Mouse (Mus musculus) kidney, postnatal 0 days (tissue): ENCODE results near the gene Pskh1. TPM values are rescaled to one million over a fixed set of nuclear protein-coding genes. Genes with fewer than 3 reads are reported as not detected.
A peak's percentile ranks its signal among the peaks of the same experiment; 100 is the strongest.

Experiments used
- ATAC-seq: fragments of 200-750 bp; cut with Nextera tagmentation; replicated peaks from 2 replicates; pipeline ENCODE4 v1.8.0; 2017; ENCODE audit warnings: low read depth, moderate number of reproducible peaks, moderate TSS enrichment, moderate library complexity; ENCODE audit not compliant: low FRiP score
- DNase-seq: peaks from one replicate; pipeline ENCODE4 v3.0.0-alpha.2; 2016; ENCODE audit warnings: low spot score
- H3K27ac ChIP-seq: fragments of 300-500 bp; sonication (generic); 2 replicates; pipeline ENCODE4 v1.5.1; 2014; ENCODE audit warnings: mild to moderate bottlenecking
- H3K27me3 ChIP-seq: fragments of 300-500 bp; sonication (generic); 2 replicates; pipeline ENCODE4 v1.6.1; 2014; ENCODE audit warnings: low read length, mixed read lengths; ENCODE audit not compliant: insufficient read depth
- H3K36me3 ChIP-seq: fragments of 300-500 bp; sonication (generic); 2 replicates; pipeline ENCODE4 v1.6.1; 2014; ENCODE audit warnings: low read length, mixed read lengths; ENCODE audit not compliant: insufficient read depth
- H3K4me1 ChIP-seq: fragments of 300-500 bp; sonication (generic); replicated peaks from 2 replicates; pipeline ENCODE4 v1.6.1; 2014; ENCODE audit warnings: antibody characterized with exemption, low read length, mixed read lengths; ENCODE audit not compliant: insufficient read depth
- H3K4me2 ChIP-seq: fragments of 300-500 bp; sonication (generic); 2 replicates; pipeline ENCODE4 v1.6.1; 2014; ENCODE audit warnings: mild to moderate bottlenecking, low read length, moderate library complexity, mixed read lengths
- H3K4me3 ChIP-seq: fragments of 300-500 bp; sonication (generic); replicated peaks from 2 replicates; pipeline ENCODE4 v1.5.1; 2014; ENCODE audit warnings: low read depth, low read length
- H3K9ac ChIP-seq: fragments of 300-500 bp; sonication (generic); 2 replicates; pipeline ENCODE4 v1.6.1; 2014; ENCODE audit warnings: low read depth, low read length
- H3K9me3 ChIP-seq: fragments of 300-500 bp; sonication (generic); replicated peaks from 2 replicates; pipeline ENCODE4 v1.6.1; 2016; ENCODE audit warnings: low read length, inconsistent platforms, mixed read lengths
- CTCF ChIP-seq: IDR thresholded peaks from 2 replicates; pipeline ENCODE4 v1.5.1; 2016; ENCODE audit warnings: antibody characterized with exemption, low read depth, mild to moderate bottlenecking, moderate library complexity
- WGBS: fragments of 180-500 bp; shearing (Covaris S2); extraction: QIAGEN DNeasy Blood & Tissue Kit; methylation state at CpG from one replicate; pipeline ENCODE4 v1.1.7; 2014; 5-methylcytosine and 5-hydroxymethylcytosine counted together
- polyA plus RNA-seq: library from polyadenylated mRNA; unstranded; fragments of >200 nt; fragmentation: Nextera tagmentation; extraction: Ambion mirVana; gene quantifications from 2 replicates; pipeline ENCODE4 v1.2.1, GENCODE M21; 2015

The Pskh1 gene
- polyA plus RNA-seq, 1 experiment from 2014 or later = 30.6 TPM

DNA sequence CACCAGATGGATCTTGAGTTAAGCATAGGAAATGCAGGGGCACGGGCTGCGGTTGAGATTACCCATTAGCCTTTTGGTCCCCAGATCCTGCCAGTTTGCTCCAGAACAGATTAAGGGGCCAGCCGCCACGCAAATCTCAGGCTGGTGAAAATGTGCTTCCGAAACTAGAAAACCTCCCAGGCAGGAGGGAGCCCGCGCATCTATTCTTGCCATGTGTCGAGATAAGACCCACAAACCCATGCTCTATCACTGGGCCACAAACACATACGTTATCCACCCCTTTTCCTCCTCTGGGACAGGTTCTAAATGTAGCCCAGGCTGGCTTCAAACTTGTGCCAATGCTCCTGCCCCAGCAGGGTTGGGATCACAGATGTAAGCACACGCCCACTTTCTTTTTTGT, 61.3 kb downstream of the Pskh1 start:
- Histone ChIP-seq H3K27me3 (no peaks in the 10 kb centered on the region), H3K36me3 (0 out of 2 replicates have a peak, but pooled peaks cover 2% of the 10 kb centered on the region), H3K4me3 (no peak overlapping the region), H3K27ac (no peak overlapping the region), H3K4me1 (peaks cover 13% of the 10 kb centered on the region), H3K9me3 (no peaks in the 10 kb centered on the region), H3K4me2 (no peak overlapping the region), H3K9ac (no peak overlapping the region)
- 90% methylated on average over 10 of the region's 10 CpGs for WGBS
- DNase-seq (no peak), ATAC-seq (no peak)
- no peak for TF ChIP-seq CTCF

- 51% methylated on average over 12 of the region's 12 CpGs for WGBS
- H3K27me3 ChIP-seq = no peaks in the 10 kb centered on the region
- TF ChIP-seq CTCF = no peak
- ATAC-seq = no peak
- peak overlapping the region; percentile 85 for H3K4me3 ChIP-seq
- H3K4me1 ChIP-seq = peaks cover 20% of the 10 kb centered on the region
- H3K9me3 ChIP-seq = no peaks in the 10 kb centered on the region
- peak overlapping the region; percentile 87 for H3K4me2 ChIP-seq
- peak overlapping the region; percentile 89 for H3K9ac ChIP-seq
- no peak overlapping the region for H3K27ac ChIP-seq
- no peak for DNase-seq
- no peaks in the 10 kb centered on the region for H3K36me3 ChIP-seq
Observed at GRCm38 (mm10) chr8:105964506-105965265, 64.4 kb downstream of the Pskh1 start.

DNA sequence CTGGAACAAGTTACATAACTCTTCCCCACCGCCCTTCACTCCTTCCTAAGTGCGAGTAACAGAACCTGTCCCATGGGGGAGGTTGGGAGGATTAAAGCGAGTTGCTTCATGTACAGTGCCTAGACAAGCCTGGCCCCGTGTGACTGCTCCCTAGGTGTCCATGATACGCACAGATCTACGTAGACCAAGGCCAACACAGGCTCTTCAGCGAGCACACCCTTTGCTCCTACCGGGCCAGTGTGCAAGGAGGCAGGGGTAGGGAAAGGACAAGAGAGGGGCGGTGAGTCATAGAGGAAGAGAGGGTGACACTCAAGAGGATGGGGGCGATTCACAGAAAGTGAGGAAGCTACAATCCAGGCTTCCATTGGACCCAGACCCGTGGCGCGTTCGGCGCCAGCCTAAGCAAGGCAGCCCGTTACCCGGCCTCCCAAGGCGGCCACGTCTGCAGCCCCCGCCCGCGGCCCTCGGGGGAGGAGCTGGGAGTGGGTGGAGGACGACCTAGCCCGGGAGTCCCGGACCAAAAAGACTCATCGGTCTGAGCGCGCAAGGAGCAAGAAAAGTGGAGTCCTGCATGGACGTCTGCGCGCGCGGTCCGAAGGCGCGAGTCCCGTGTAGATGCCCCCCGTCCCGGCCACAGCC, 65.1 kb downstream of the Pskh1 start:
- Histone ChIP-seq H3K9me3 (no peaks in the 10 kb centered on the region), H3K27ac (peak overlapping the region; percentile 91), H3K27me3 (no peaks in the 10 kb centered on the region), H3K4me1 (peaks cover 20% of the 10 kb centered on the region), H3K4me2 (peak overlapping the region; percentile 87), H3K36me3 (no peaks in the 10 kb centered on the region), H3K9ac (peak overlapping the region; percentile 89), H3K4me3 (peak overlapping the region; percentile 85)
- TF ChIP-seq CTCF = no peak
- ATAC-seq (peak; percentile 59), DNase-seq (peak; percentile 53)
- WGBS = 5% methylated on average over 38 of the region's 40 CpGs

- H3K27ac ChIP-seq = peak within 1 kb of the TSS; percentile 91
- no peaks in the 10 kb centered on the region for H3K9me3 ChIP-seq
- H3K36me3 ChIP-seq = no peaks in the 10 kb centered on the region
- ATAC-seq = peak; percentile 90
- peak within 1 kb of the TSS; percentile 85 for H3K4me3 ChIP-seq
- no peak for TF ChIP-seq CTCF
- no peaks in the 10 kb centered on the region for H3K27me3 ChIP-seq
- H3K4me2 ChIP-seq = peak within 1 kb of the TSS; percentile 87
- DNase-seq = peak; percentile 89
- under 1% methylated on average over 47 of the region's 47 CpGs for WGBS
- H3K9ac ChIP-seq = peak within 1 kb of the TSS; percentile 89
- peaks cover 20% of the 10 kb centered on the region for H3K4me1 ChIP-seq
Observed at GRCm38 (mm10) chr8:105965905-105966341, 65.7 kb downstream of the Pskh1 start, which contains the start of gene Slc12a4. TSS of gene Slc12a4 (minus strand) at chr8:105966097.

DNA sequence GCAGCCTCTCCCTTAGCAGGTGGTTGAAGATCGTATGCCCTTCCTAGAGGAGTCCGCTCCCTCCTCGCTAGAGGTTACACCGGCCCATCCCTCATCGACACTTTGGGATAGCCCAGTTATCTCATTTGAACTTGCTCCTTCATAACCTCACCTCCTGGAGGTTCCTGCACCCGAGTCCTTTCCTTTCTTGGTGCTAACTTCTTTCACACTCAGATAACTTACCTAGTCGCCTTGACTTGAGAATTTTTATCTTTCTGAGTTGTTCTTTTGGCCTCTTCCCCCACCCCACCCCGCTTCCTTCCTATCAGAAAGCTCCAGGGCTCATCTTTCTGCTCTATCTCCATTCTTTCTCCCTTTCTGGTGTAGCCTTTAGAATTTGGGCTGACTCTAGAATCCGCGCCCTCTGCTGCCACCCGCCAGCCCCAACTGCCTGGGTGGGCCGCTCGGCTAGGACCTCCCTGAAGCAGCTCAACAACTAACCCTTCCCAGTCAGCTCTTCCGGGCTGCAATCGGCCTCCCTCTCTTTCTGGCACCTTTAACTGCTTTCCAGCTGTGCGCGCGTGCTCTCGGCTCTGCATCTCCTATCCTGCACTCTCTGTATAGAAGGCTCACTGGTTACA, 66.6 kb downstream of the Pskh1 start:
- 10% methylated on average over 19 of the region's 19 CpGs for WGBS
- H3K4me3 ChIP-seq = peak overlapping the region; percentile 85; the same call in 1 of the 2 replicates
- ATAC-seq (no peak), DNase-seq (peak; percentile 89)
- H3K9me3 ChIP-seq = no peaks in the 10 kb centered on the region
- H3K9ac ChIP-seq = 0 out of 2 replicates have a peak overlapping the region, but pooled peaks have one; percentile 23
- peak overlapping the region; percentile 64 for H3K27ac ChIP-seq
- 0 out of 2 replicates have a peak, but pooled peaks have one; percentile 3 for TF ChIP-seq CTCF
- no peaks in the 10 kb centered on the region for H3K27me3 ChIP-seq
- H3K4me1 ChIP-seq = peaks cover 20% of the 10 kb centered on the region
- peak overlapping the region; percentile 87 for H3K4me2 ChIP-seq
- no peaks in the 10 kb centered on the region for H3K36me3 ChIP-seq

GRCm38 (mm10) chr8:105969367-105969766, 69.1 kb downstream of the Pskh1 start:
- H3K27ac ChIP-seq = no peak overlapping the region
- no peaks in the 10 kb centered on the region for H3K36me3 ChIP-seq
- H3K9me3 ChIP-seq = no peaks in the 10 kb centered on the region
- no peak for TF ChIP-seq CTCF
- DNase-seq (no peak), ATAC-seq (no peak)
- H3K4me1 ChIP-seq = peaks cover 20% of the 10 kb centered on the region
- no peak overlapping the region for H3K4me2 ChIP-seq
- H3K4me3 ChIP-seq = no peak overlapping the region
- H3K27me3 ChIP-seq = no peaks in the 10 kb centered on the region
- H3K9ac ChIP-seq = no peak overlapping the region
- 59% methylated on average over 1 of the region's 1 CpGs for WGBS
